Mouse (Mus musculus): ENCODE measurements around the gene Arl6ip5. TPM values are rescaled to one million over a fixed set of nuclear protein-coding genes. Genes with fewer than 3 reads are reported as not detected.

Arl6ip5 gene
- polyA plus RNA-seq (2012; rRNA removed) = 97.8 and 102 TPM in 2 replicates

DNA sequence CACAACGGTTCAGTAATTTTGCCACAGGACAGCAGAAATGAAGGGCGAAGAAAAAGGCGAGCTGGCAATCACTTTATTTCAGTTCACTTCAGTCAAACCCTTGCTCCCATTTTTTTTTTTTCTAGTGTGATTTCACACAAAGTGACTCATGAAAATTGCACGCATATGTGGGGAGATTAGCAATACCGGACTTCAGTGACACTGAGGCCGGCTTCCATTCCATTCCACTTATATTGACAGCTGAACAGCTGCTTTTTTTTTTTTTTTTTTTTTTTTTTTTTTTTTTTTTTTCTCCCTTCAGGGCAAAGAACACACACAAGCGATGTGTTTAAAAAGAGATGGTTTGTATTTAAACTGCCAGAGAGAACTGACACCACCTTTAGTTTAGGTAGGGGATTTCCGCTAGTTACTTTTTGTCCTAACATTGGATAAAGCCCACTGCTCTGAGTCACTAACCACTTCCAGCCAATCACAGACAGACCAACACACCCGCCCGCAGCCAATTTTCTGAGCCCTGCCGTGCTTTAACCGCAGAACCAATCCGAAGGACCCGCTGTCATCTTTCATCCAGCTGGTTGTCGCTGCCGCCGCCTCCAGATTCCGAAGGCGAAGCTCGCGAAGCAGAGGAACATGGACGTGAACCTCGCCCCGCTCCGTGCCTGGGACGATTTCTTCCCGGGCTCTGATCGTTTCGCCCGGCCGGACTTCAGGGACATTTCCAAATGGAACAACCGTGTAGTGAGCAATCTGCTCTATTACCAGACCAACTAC lies at the start of gene Arl6ip5:
TSS of gene Arl6ip5 (plus strand) at position 499 of the 771 bp plus-strand sequence.
- DNase-seq = peak; percentile 89

GRCm38 (mm10) chr6:97175716-97176115 lies 34.8 kb upstream of the Arl6ip5 start:
- TF ChIP-seq CTCF (IDR thresholded peaks at IDR 0.05; ENCODE audit: borderline replicate concordance, control insufficient read depth, extremely low read depth, insufficient read depth, low read length, poor library complexity) (no peak), POLR2A (IDR thresholded peaks at IDR 0.05; ENCODE audit: control insufficient read depth, extremely low read depth, insufficient read depth, low read length, poor library complexity) (no peak)
- Histone ChIP-seq H3K4me3 (ENCODE audit: control insufficient read depth, insufficient read depth, low read length) (no peak overlapping the region), H3K36me3 (ENCODE audit: control insufficient read depth, insufficient read depth, low read length) (peaks cover 32% of the 10 kb centered on the region), H3K27ac (ENCODE audit: control insufficient read depth, insufficient read depth, low read length) (no peak overlapping the region), H3K4me1 (replicated peaks; ENCODE audit: control insufficient read depth, insufficient read depth, low read length) (peaks cover 4% of the 10 kb centered on the region; the same call in 1 of the 2 replicates), H3K27me3 (ENCODE audit: control insufficient read depth, insufficient read depth, low read length) (no peaks in the 10 kb centered on the region)
- DNase-seq = no peak
- 70% methylated on average over 11 of the region's 11 CpGs for WGBS

More for the DNA sequence above, at the start of gene Arl6ip5:
- 7% methylated on average over 32 of the region's 32 CpGs for WGBS
- peak; percentile 82 for TF ChIP-seq POLR2A (IDR thresholded peaks at IDR 0.05; ENCODE audit: control insufficient read depth, extremely low read depth, insufficient read depth, low read length, poor library complexity)
- no peak for TF ChIP-seq CTCF (IDR thresholded peaks at IDR 0.05; ENCODE audit: borderline replicate concordance, control insufficient read depth, extremely low read depth, insufficient read depth, low read length, poor library complexity)
- Histone ChIP-seq H3K36me3 (ENCODE audit: control insufficient read depth, insufficient read depth, low read length) (no peaks in the 10 kb centered on the region), H3K4me1 (replicated peaks; ENCODE audit: control insufficient read depth, insufficient read depth, low read length) (peaks cover 12% of the 10 kb centered on the region), H3K4me3 (ENCODE audit: control insufficient read depth, insufficient read depth, low read length) (peak within 1 kb of the TSS; percentile 88), H3K27me3 (ENCODE audit: control insufficient read depth, insufficient read depth, low read length) (no peaks in the 10 kb centered on the region), H3K27ac (ENCODE audit: control insufficient read depth, insufficient read depth, low read length) (peak within 1 kb of the TSS; percentile 88)

GRCm38 (mm10) chr6:97178491-97179366 lies 31.8 kb upstream of the Arl6ip5 start, which contains the start of gene Tmf1:
Tmf1 (minus strand) TSS chr6:97179122.
- peaks cover 10% of the 10 kb centered on the region; the same call in 1 of the 2 replicates for H3K36me3 ChIP-seq (ENCODE audit: control insufficient read depth, insufficient read depth, low read length)
- DNase-seq = peak; percentile 95
- peak within 1 kb of the TSS; percentile 25; the same call in 1 of the 2 replicates for H3K27ac ChIP-seq (ENCODE audit: control insufficient read depth, insufficient read depth, low read length)
- peak within 1 kb of the TSS; percentile 95 for H3K4me3 ChIP-seq (ENCODE audit: control insufficient read depth, insufficient read depth, low read length)
- WGBS = under 1% methylated on average over 79 of the region's 80 CpGs
- TF ChIP-seq CTCF (IDR thresholded peaks at IDR 0.05; ENCODE audit: borderline replicate concordance, control insufficient read depth, extremely low read depth, insufficient read depth, low read length, poor library complexity) = no peak
- TF ChIP-seq POLR2A (IDR thresholded peaks at IDR 0.05; ENCODE audit: control insufficient read depth, extremely low read depth, insufficient read depth, low read length, poor library complexity) = peak; percentile 95
- H3K4me1 ChIP-seq (replicated peaks; ENCODE audit: control insufficient read depth, insufficient read depth, low read length) = peaks cover 6% of the 10 kb centered on the region
- no peaks in the 10 kb centered on the region for H3K27me3 ChIP-seq (ENCODE audit: control insufficient read depth, insufficient read depth, low read length)

DNA sequence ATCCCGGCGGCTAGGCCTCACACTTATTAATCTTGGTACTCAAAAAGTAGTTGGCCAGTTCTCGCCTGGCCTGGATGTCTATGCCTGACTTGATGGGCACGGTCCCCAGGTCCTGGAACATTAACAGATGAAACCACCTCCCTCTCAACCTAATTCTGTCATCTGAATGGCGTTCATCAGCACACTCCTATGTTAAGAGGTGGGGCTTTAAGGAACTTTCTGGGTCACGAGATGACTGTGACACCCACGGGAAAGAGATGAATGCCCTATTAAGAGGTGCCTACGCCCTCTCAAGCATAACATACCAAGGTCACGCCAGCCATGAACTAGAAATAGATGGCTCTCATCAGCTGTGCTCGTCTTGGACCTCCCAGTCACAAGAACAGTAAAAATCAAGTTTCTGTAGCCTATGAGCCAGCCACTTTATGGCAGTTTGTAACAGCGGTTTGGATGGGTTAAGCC lies 31.1 kb upstream of the Arl6ip5 start:
- DNase-seq = no peak
- 34% methylated on average over 11 of the region's 11 CpGs for WGBS
- TF ChIP-seq POLR2A (IDR thresholded peaks at IDR 0.05; ENCODE audit: control insufficient read depth, extremely low read depth, insufficient read depth, low read length, poor library complexity) (no peak), CTCF (IDR thresholded peaks at IDR 0.05; ENCODE audit: borderline replicate concordance, control insufficient read depth, extremely low read depth, insufficient read depth, low read length, poor library complexity) (no peak)
- peak overlapping the region; percentile 25; the same call in 1 of the 2 replicates for H3K27ac ChIP-seq (ENCODE audit: control insufficient read depth, insufficient read depth, low read length)
- H3K4me1 ChIP-seq (replicated peaks; ENCODE audit: control insufficient read depth, insufficient read depth, low read length) = peaks cover 6% of the 10 kb centered on the region
- peaks cover 13% of the 10 kb centered on the region; the same call in 1 of the 2 replicates for H3K36me3 ChIP-seq (ENCODE audit: control insufficient read depth, insufficient read depth, low read length)
- peak overlapping the region; percentile 50 for H3K4me3 ChIP-seq (ENCODE audit: control insufficient read depth, insufficient read depth, low read length)
- H3K27me3 ChIP-seq (ENCODE audit: control insufficient read depth, insufficient read depth, low read length) = no peaks in the 10 kb centered on the region

DNA sequence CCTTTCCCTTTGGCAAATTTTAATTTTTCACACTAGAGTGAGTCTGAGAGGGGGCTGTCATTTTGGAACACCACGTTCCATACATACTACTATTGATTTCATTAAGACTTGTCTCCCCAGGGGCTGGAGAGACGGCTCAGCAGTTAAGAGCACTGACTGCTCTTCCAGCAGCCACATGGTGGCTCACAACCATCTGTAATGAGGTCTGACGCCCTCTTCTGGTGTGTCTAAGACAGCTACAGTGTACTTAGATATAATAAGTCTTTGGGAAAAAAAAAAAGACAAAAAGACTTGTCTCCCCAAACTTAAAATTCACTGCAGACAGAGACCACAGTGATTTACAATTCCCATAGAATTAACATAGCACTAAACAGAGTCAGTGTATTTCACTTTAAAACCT lies 10.1 kb upstream of the Arl6ip5 start:
- H3K4me1 ChIP-seq (replicated peaks; ENCODE audit: control insufficient read depth, insufficient read depth, low read length) = peaks cover 3% of the 10 kb centered on the region
- no peak overlapping the region for H3K4me3 ChIP-seq (ENCODE audit: control insufficient read depth, insufficient read depth, low read length)
- TF ChIP-seq CTCF (IDR thresholded peaks at IDR 0.05; ENCODE audit: borderline replicate concordance, control insufficient read depth, extremely low read depth, insufficient read depth, low read length, poor library complexity) = no peak
- no peak for TF ChIP-seq POLR2A (IDR thresholded peaks at IDR 0.05; ENCODE audit: control insufficient read depth, extremely low read depth, insufficient read depth, low read length, poor library complexity)
- no peaks in the 10 kb centered on the region for H3K27me3 ChIP-seq (ENCODE audit: control insufficient read depth, insufficient read depth, low read length)
- H3K27ac ChIP-seq (ENCODE audit: control insufficient read depth, insufficient read depth, low read length) = no peak overlapping the region
- no peak for DNase-seq
- peaks cover 27% of the 10 kb centered on the region for H3K36me3 ChIP-seq (ENCODE audit: control insufficient read depth, insufficient read depth, low read length)
- WGBS = 92% methylated on average over 3 of the region's 3 CpGs

DNA sequence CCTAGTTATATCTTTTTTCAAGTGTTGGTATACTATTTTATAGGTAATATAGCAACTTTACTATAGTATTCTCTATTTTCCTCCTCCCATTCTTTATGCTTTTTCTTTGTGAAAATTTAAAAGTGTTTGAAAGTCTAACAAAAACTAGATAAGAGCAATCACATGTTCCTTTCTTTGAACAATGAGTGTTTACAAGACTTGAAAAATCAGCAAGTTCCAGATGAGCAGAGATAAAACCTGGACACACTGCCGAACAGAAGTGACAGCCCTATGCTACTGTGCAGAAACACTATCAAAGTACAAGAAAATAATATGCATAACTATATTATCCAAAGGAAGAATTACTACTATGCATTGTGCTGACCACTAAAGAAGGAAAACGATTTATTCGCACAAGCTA lies 8.0 kb upstream of the Arl6ip5 start:
- Histone ChIP-seq H3K4me1 (replicated peaks; ENCODE audit: control insufficient read depth, insufficient read depth, low read length) (peaks cover 3% of the 10 kb centered on the region), H3K4me3 (ENCODE audit: control insufficient read depth, insufficient read depth, low read length) (no peak overlapping the region), H3K27ac (ENCODE audit: control insufficient read depth, insufficient read depth, low read length) (no peak overlapping the region), H3K27me3 (ENCODE audit: control insufficient read depth, insufficient read depth, low read length) (no peaks in the 10 kb centered on the region), H3K36me3 (ENCODE audit: control insufficient read depth, insufficient read depth, low read length) (peaks cover 7% of the 10 kb centered on the region)
- WGBS = 95% methylated on average over 3 of the region's 3 CpGs
- TF ChIP-seq POLR2A (IDR thresholded peaks at IDR 0.05; ENCODE audit: control insufficient read depth, extremely low read depth, insufficient read depth, low read length, poor library complexity) (no peak), CTCF (IDR thresholded peaks at IDR 0.05; ENCODE audit: borderline replicate concordance, control insufficient read depth, extremely low read depth, insufficient read depth, low read length, poor library complexity) (no peak)
- no peak for DNase-seq

Data from thymus, adult 2 months (tissue).